Mouse (Mus musculus) cortical plate, adult 2 months (tissue): ENCODE results near the gene Efna3.

Experiments
- CTCF ChIP-seq: fragments of 200-500 bp; IDR thresholded peaks from 2 replicates; pipeline ENCODE4 v1.5.1; 2011; ENCODE audit warnings: mild to moderate bottlenecking, control low read depth, low read length; ENCODE audit not compliant: insufficient read depth; ENCODE audit errors: extremely low read depth
- POLR2A ChIP-seq: fragments of 200-500 bp; IDR thresholded peaks from 2 replicates; pipeline ENCODE4 v1.6.1; 2011; ENCODE audit warnings: mild to moderate bottlenecking, low read length, control low read depth; ENCODE audit not compliant: insufficient read depth; ENCODE audit errors: extremely low read depth

GRCm38 (mm10) chr3:89281579-89282290, 41.0 kb downstream of the Efna3 start:
- TF ChIP-seq POLR2A (no peak), CTCF (peak; percentile 96)
